Mouse (Mus musculus) bone marrow, adult 2 months (tissue): Measurements from ENCODE around the gene Gng10. TPM values are rescaled to one million over a fixed set of nuclear protein-coding genes. Genes with fewer than 3 reads are reported as not detected.
A peak's percentile ranks its signal among the peaks of the same experiment; 100 is the strongest.

ENCODE experiments used
- H3K27ac ChIP-seq: fragments of 200-500 bp; 2 replicates; pipeline ENCODE4 v1.5.1; 2012; ENCODE audit warnings: low read depth, mild to moderate bottlenecking, control low read depth, inconsistent platforms, low read length; ENCODE audit not compliant: control insufficient read depth, poor library complexity, insufficient read depth
- H3K4me1 ChIP-seq: fragments of 200-500 bp; 2 replicates; pipeline ENCODE4 v1.6.1; 2011; ENCODE audit warnings: low read length; ENCODE audit not compliant: control insufficient read depth, insufficient read depth
- H3K4me3 ChIP-seq: fragments of 200-500 bp; replicated peaks from 2 replicates; pipeline ENCODE3; 2011; ENCODE audit warnings: mild to moderate bottlenecking, low read depth, low read length, control low read depth; ENCODE audit not compliant: control insufficient read depth
- CTCF ChIP-seq: fragments of 200-500 bp; IDR thresholded peaks from 2 replicates; pipeline ENCODE4 v1.5.1; 2011; ENCODE audit warnings: low read length, control low read depth; ENCODE audit not compliant: control insufficient read depth, insufficient read depth
- POLR2A ChIP-seq: fragments of 200-500 bp; IDR thresholded peaks from 2 replicates; pipeline ENCODE4 v1.6.1; 2011; ENCODE audit warnings: low read depth, mild to moderate bottlenecking, control low read depth, low read length, borderline replicate concordance; ENCODE audit not compliant: control insufficient read depth
- WGBS: fragments of 180-500 bp; shearing (Covaris S2); methylation state at CpG from one replicate; pipeline ENCODE4 v1.1.7; 2018; 5-methylcytosine and 5-hydroxymethylcytosine counted together
- polyA plus RNA-seq: library from polyadenylated mRNA; stranded (reverse); fragments of >200 nt; gene quantifications from 2 replicates; pipeline ENCODE4 v1.2.4, GENCODE M21; 2011; ENCODE audit warnings: low replicate concordance; ENCODE audit not compliant: missing spikeins, insufficient read depth, insufficient read length

Gene Gng10
- polyA plus RNA-seq, 1 experiment, result 8.4 TPM

- Histone ChIP-seq H3K4me3 (no peak overlapping the region), H3K27ac (no peak overlapping the region), H3K4me1 (peaks cover 11% of the 10 kb centered on the region)
- TF ChIP-seq CTCF (no peak), POLR2A (no peak)
- WGBS, result 77% methylated on average over 5 of the region's 5 CpGs
Observed at GRCm38 (mm10) chr4:59007974-59008373, 26.9 kb upstream of the Gng10 start.

- no peak overlapping the region; the same call in 1 of the 2 replicates for H3K27ac ChIP-seq
- TF ChIP-seq CTCF, result no peak
- TF ChIP-seq POLR2A, result no peak
- peaks cover 11% of the 10 kb centered on the region for H3K4me1 ChIP-seq
- WGBS, result 11% methylated on average over 7 of the region's 7 CpGs
- H3K4me3 ChIP-seq, result peak overlapping the region; percentile 55
Observed at GRCm38 (mm10) chr4:59009186-59009585, 25.7 kb upstream of the Gng10 start.

GRCm38 (mm10) chr4:59009696-59010095 is 25.2 kb upstream of the Gng10 start:
- no peak overlapping the region for H3K27ac ChIP-seq
- no peak overlapping the region for H3K4me3 ChIP-seq
- no peak for TF ChIP-seq POLR2A
- TF ChIP-seq CTCF, result no peak
- 5% methylated on average over 4 of the region's 4 CpGs for WGBS
- peaks cover 11% of the 10 kb centered on the region for H3K4me1 ChIP-seq

GRCm38 (mm10) chr4:59011446-59011845 is 23.4 kb upstream of the Gng10 start:
- Histone ChIP-seq H3K27ac (peak overlapping the region; percentile 9; the same call in 1 of the 2 replicates), H3K4me1 (peaks cover 9% of the 10 kb centered on the region), H3K4me3 (no peak overlapping the region)
- WGBS, result 65% methylated on average over 3 of the region's 3 CpGs
- TF ChIP-seq POLR2A, result no peak
- TF ChIP-seq CTCF, result no peak

GRCm38 (mm10) chr4:59015181-59015580 is 19.7 kb upstream of the Gng10 start:
- Histone ChIP-seq H3K4me3 (no peak overlapping the region), H3K4me1 (peaks cover 3% of the 10 kb centered on the region), H3K27ac (no peak overlapping the region)
- TF ChIP-seq CTCF (no peak), POLR2A (no peak)
- 85% methylated on average over 3 of the region's 3 CpGs for WGBS

- WGBS, result 74% methylated on average over 2 of the region's 2 CpGs
- H3K4me3 ChIP-seq, result no peak overlapping the region
- no peak overlapping the region for H3K27ac ChIP-seq
- TF ChIP-seq POLR2A, result no peak
- H3K4me1 ChIP-seq, result no peaks in the 10 kb centered on the region
Observed at GRCm38 (mm10) chr4:59016922-59017321, 18.0 kb upstream of the Gng10 start.

- WGBS, result 60% methylated on average over 10 of the region's 10 CpGs
- no peak overlapping the region for H3K4me3 ChIP-seq
- H3K4me1 ChIP-seq, result peaks cover 2% of the 10 kb centered on the region; the same call in 1 of the 2 replicates
- TF ChIP-seq POLR2A (no peak), CTCF (no peak)
- H3K27ac ChIP-seq, result no peak overlapping the region
Observed at GRCm38 (mm10) chr4:59034325-59034917, 467 bp upstream of the Gng10 start.

GRCm38 (mm10) chr4:59035786-59036350 is 980 bp downstream of the Gng10 start:
- peaks cover 3% of the 10 kb centered on the region; the same call in 1 of the 2 replicates for H3K4me1 ChIP-seq
- 0 out of 2 replicates have a peak overlapping the region, but pooled peaks have one; percentile 6 for H3K27ac ChIP-seq
- TF ChIP-seq POLR2A, result no peak
- no peak for TF ChIP-seq CTCF
- WGBS, result 34% methylated on average over 18 of the region's 18 CpGs
- peak overlapping the region; percentile 87 for H3K4me3 ChIP-seq

- TF ChIP-seq CTCF (peak; percentile 57), POLR2A (no peak)
- Histone ChIP-seq H3K27ac (peak overlapping the region; percentile 68), H3K4me1 (peaks cover 3% of the 10 kb centered on the region; the same call in 1 of the 2 replicates), H3K4me3 (peak overlapping the region; percentile 55)
- 5% methylated on average over 13 of the region's 13 CpGs for WGBS
Observed at GRCm38 (mm10) chr4:59036490-59037127, 1.7 kb downstream of the Gng10 start.
